Mouse (Mus musculus) hindbrain, postnatal 0 days (tissue): ENCODE measurements around the gene Gabpb2. TPM values are rescaled to one million over a fixed set of nuclear protein-coding genes. Genes with fewer than 3 reads are reported as not detected.

ENCODE experiments used
- ATAC-seq: fragments of 200-750 bp; cut with Nextera tagmentation; 2 replicates; pipeline ENCODE4 v1.8.0; 2017; ENCODE audit warnings: mild to moderate bottlenecking, moderate TSS enrichment, moderate library complexity
- DNase-seq: peaks from one replicate; pipeline ENCODE4 v3.0.0-alpha.2; 2015; ENCODE audit warnings: low spot score
- H3K27ac ChIP-seq: fragments of 300-500 bp; sonication (generic); 2 replicates; pipeline ENCODE4 v1.5.1; 2014; ENCODE audit warnings: mild to moderate bottlenecking
- H3K27me3 ChIP-seq: fragments of 300-500 bp; sonication (generic); 2 replicates; pipeline ENCODE4 v1.6.1; 2014; ENCODE audit warnings: low read length, mixed read lengths; ENCODE audit not compliant: insufficient read depth
- H3K36me3 ChIP-seq: fragments of 300-500 bp; sonication (generic); 2 replicates; pipeline ENCODE4 v1.6.1; 2014; ENCODE audit warnings: low read length, mixed read lengths; ENCODE audit not compliant: insufficient read depth
- H3K4me1 ChIP-seq: fragments of 300-500 bp; sonication (generic); 2 replicates; pipeline ENCODE4 v1.6.1; 2014; ENCODE audit warnings: antibody characterized with exemption, low read length, mixed read lengths; ENCODE audit not compliant: insufficient read depth
- H3K4me2 ChIP-seq: fragments of 300-500 bp; sonication (generic); 2 replicates; pipeline ENCODE4 v1.6.1; 2014; ENCODE audit warnings: low read depth, mild to moderate bottlenecking, low read length, moderate library complexity, mixed read lengths
- H3K4me3 ChIP-seq: fragments of 300-500 bp; sonication (generic); 2 replicates; pipeline ENCODE4 v1.5.1; 2014; ENCODE audit warnings: low read length
- H3K9ac ChIP-seq: fragments of 300-500 bp; sonication (generic); replicated peaks from 2 replicates; pipeline ENCODE4 v1.6.1; 2014; ENCODE audit warnings: mild to moderate bottlenecking, low read length, moderate library complexity, mixed read lengths
- H3K9me3 ChIP-seq: fragments of 300-500 bp; sonication (generic); 2 replicates; pipeline ENCODE4 v1.6.1; 2016; ENCODE audit warnings: low read length, mixed read lengths
- CTCF ChIP-seq: IDR thresholded peaks from 2 replicates; pipeline ENCODE4 v1.5.1; 2016; ENCODE audit warnings: antibody characterized with exemption, control low read depth, low read depth
- WGBS: fragments of 180-500 bp; shearing (Covaris S2); extraction: QIAGEN DNeasy Blood & Tissue Kit; methylation state at CpG from one replicate; pipeline ENCODE4 v1.1.7; 2014; 5-methylcytosine and 5-hydroxymethylcytosine counted together
- polyA plus RNA-seq: library from polyadenylated mRNA; unstranded; fragments of >200 nt; fragmentation: Nextera tagmentation; extraction: Ambion mirVana; gene quantifications from 2 replicates; pipeline ENCODE4 v1.2.1, GENCODE M21; 2015
- total RNA-seq: library from RNA; depleted of rRNA; stranded (reverse); fragments of >200 nt; gene quantifications from 2 replicates; pipeline ENCODE4 v1.2.3, GENCODE M21; 2014

The Gabpb2 gene
- total and polyA plus RNA-seq, 2 experiments from 2014 or later = 2.9 to 8.6 TPM

DNA sequence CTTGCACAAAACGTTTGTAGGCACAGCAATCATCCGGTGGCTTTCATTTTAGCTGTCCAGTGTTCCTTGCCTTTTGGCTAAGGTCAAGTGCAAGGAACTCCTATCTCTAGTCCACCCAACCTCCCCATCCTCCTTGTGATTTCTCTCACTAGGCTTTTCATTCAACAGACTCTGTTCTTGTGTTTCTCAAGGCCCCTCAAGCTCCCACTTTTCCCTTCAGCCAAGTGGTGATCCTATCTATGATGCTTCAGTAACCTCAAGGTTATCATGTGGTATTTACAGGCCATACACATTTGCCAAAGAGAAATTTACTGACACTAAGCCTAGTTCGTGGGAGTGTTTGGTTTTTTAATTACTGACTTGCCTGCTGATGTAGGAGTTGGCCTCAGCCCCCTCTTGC is 37.8 kb downstream of the Gabpb2 start:
- H3K9ac ChIP-seq = no peak overlapping the region
- DNase-seq = no peak
- no peaks in the 10 kb centered on the region for H3K27me3 ChIP-seq
- no peak for ATAC-seq
- H3K4me1 ChIP-seq = no peaks in the 10 kb centered on the region
- 0 out of 2 replicates have a peak, but pooled peaks cover 9% of the 10 kb centered on the region for H3K36me3 ChIP-seq
- no peaks in the 10 kb centered on the region for H3K9me3 ChIP-seq
- WGBS = 69% methylated on average over 3 of the region's 3 CpGs
- no peak for TF ChIP-seq CTCF
- H3K27ac ChIP-seq = no peak overlapping the region
- no peak overlapping the region for H3K4me2 ChIP-seq
- no peak overlapping the region for H3K4me3 ChIP-seq

DNA sequence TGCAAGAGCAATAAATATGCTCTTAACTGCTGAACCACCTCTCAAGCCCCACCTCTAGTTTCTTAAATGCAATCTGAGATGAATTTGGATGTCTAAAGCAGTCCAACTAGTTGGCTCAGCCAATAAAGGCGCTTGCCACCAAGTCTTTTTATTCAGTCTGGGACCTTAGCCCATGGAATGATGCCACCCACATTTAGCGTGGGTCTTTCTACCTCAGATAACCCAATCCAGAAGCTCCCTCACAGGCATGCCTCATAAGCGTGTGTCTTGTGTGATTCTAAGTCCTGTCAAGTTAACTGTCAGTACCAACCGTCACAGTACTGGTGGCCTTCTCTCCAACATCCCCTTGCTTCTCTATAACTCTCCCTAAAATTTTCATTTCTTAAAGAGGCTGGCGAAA is 38.8 kb downstream of the Gabpb2 start:
- no peaks in the 10 kb centered on the region for H3K9me3 ChIP-seq
- H3K27ac ChIP-seq = no peak overlapping the region
- no peak for TF ChIP-seq CTCF
- no peaks in the 10 kb centered on the region for H3K4me1 ChIP-seq
- ATAC-seq (no peak), DNase-seq (no peak)
- WGBS = 86% methylated on average over 5 of the region's 5 CpGs
- H3K9ac ChIP-seq = no peak overlapping the region
- H3K4me2 ChIP-seq = no peak overlapping the region
- H3K27me3 ChIP-seq = no peaks in the 10 kb centered on the region
- H3K4me3 ChIP-seq = no peak overlapping the region
- H3K36me3 ChIP-seq = 0 out of 2 replicates have a peak, but pooled peaks cover 5% of the 10 kb centered on the region

DNA sequence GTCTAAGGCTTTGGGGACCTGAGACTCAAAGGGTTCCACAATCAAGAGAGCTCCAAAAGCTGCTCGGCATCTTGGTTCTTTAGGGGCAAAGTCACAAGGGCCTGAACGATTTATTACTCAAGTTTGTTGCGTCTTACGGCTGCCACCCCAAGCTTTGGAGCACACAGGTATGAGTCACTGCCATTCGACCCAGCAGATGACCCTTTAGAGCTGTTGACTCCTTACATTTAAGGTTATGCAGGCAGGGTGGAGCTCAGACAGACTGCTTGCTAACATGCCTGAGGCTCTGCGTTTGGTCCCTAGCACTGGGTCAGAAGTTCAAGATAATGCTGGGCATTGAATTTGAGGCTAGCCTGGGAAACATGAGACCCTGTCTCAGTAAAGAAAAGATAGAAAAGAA is 40.1 kb downstream of the Gabpb2 start:
- Histone ChIP-seq H3K9me3 (no peaks in the 10 kb centered on the region), H3K4me3 (no peak overlapping the region), H3K4me2 (no peak overlapping the region), H3K27ac (no peak overlapping the region), H3K9ac (no peak overlapping the region), H3K36me3 (peaks cover 2% of the 10 kb centered on the region; the same call in 1 of the 2 replicates), H3K4me1 (no peaks in the 10 kb centered on the region), H3K27me3 (no peaks in the 10 kb centered on the region)
- 83% methylated on average over 6 of the region's 6 CpGs for WGBS
- TF ChIP-seq CTCF = no peak
- no peak for DNase-seq
- ATAC-seq = no peak

DNA sequence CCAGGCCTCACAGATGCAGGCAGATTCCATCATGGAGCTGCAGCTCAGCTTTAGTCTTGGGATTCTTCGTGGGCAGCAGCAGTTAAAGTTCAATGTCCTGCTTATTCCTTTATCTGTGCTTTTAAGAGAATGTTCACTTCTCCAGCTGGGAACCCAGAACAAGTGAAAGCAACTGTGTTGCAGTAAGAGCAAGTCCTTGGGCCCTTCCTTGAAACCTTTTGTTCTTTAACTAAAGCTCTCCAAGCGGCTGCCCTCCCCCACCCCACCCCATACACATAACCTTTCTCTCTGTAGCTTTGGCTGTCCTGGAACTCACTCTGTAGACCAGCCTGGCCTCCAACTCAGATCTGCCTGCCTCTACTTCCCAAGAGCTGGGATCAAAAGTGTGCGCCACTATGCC is 41.2 kb downstream of the Gabpb2 start:
- Histone ChIP-seq H3K9ac (no peak overlapping the region), H3K27ac (no peak overlapping the region), H3K27me3 (no peaks in the 10 kb centered on the region), H3K4me3 (no peak overlapping the region), H3K4me1 (no peaks in the 10 kb centered on the region), H3K4me2 (no peak overlapping the region), H3K9me3 (no peaks in the 10 kb centered on the region), H3K36me3 (peaks cover 10% of the 10 kb centered on the region)
- ATAC-seq = no peak
- no peak for DNase-seq
- WGBS = 56% methylated on average over 3 of the region's 3 CpGs
- TF ChIP-seq CTCF = no peak

DNA sequence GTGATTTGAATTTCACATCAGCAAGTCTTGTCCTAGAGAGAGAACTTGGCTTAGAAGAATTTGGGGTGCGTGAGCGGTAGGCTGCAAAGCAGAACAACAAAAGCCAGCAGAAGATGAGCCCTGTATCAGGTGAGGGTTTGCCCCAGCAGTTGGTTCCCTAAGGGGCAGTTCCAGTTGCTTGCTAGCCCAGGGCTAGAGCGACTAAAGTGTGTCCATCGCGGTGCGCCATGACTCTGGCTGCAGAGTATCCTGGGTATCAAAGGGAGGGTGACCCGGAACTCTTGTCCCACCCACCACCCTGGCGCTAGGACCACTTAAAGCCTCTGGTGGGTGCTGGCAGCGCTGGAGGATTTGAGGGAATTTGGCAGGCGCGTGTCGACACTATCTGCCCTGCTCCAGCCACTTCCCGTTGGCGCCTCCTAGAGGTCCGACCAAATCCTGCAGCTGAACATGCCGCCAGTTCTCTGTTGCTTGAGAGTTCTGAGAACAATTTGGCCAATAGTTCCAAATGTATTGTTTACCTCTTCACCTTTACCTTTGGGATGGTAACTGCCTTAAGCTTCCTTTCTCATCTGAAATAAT is 43.6 kb downstream of the Gabpb2 start:
- Histone ChIP-seq H3K27ac (no peak overlapping the region), H3K9me3 (no peaks in the 10 kb centered on the region), H3K4me1 (no peaks in the 10 kb centered on the region), H3K4me3 (peak overlapping the region; percentile 2; the same call in 1 of the 2 replicates), H3K4me2 (peak overlapping the region; percentile 48), H3K9ac (no peak overlapping the region), H3K27me3 (no peaks in the 10 kb centered on the region), H3K36me3 (peaks cover 32% of the 10 kb centered on the region)
- DNase-seq (peak; percentile 87), ATAC-seq (peak; percentile 62)
- TF ChIP-seq CTCF = peak; percentile 90
- WGBS = 17% methylated on average over 16 of the region's 16 CpGs

DNA sequence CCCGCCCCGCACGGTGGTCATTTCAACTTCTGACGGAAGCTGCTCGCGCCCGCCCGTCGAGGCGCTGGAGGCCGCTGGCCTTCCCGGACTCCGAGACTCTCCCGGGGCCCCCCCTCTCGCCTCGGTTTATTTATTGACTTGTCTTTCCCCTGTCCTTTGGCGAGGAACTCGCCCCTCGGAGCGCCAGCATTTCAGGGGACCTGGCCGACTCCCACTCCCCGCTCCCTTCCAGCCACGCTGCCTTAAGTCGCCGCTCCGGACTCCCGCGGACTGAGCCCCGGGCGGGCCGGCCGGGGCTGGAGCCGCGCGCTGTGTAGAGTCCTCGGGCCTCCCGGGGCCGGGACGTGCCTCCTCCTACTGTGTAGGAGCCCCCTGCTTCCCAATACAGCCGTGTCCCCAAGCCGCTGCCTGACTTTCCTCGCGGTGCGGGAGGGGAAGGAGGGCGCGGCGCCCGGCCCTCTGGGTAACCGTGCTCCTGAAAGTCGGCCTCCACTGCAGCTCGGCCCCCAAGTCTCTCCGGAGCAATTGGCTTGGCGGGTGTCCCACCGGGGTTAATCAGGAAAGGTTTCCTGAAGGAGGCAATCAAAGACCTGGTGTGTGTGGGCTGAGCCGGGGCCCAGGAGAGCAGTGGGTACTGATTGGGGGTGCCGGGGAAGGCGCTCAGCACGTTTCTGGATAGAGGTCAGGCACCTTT is 44.3 kb downstream of the Gabpb2 start:
- Histone ChIP-seq H3K36me3 (peaks cover 39% of the 10 kb centered on the region), H3K27me3 (no peaks in the 10 kb centered on the region), H3K4me3 (peak overlapping the region; percentile 2; the same call in 1 of the 2 replicates), H3K9ac (0 out of 2 replicates have a peak overlapping the region, but pooled peaks have one; percentile 40), H3K4me2 (peak overlapping the region; percentile 48), H3K9me3 (no peaks in the 10 kb centered on the region), H3K4me1 (no peaks in the 10 kb centered on the region), H3K27ac (no peak overlapping the region)
- DNase-seq = peak; percentile 32
- TF ChIP-seq CTCF = no peak
- ATAC-seq = peak; percentile 15; the same call in 1 of the 2 replicates
- WGBS = 11% methylated on average over 58 of the region's 58 CpGs
